Mouse (Mus musculus): Measurements from ENCODE around the gene Acer2. TPM values are rescaled to one million over a fixed set of nuclear protein-coding genes. Genes with fewer than 3 reads are reported as not detected.

The Acer2 gene
- polyA plus RNA-seq, 1 experiment from 2014 or later: 12.1 TPM

DNA sequence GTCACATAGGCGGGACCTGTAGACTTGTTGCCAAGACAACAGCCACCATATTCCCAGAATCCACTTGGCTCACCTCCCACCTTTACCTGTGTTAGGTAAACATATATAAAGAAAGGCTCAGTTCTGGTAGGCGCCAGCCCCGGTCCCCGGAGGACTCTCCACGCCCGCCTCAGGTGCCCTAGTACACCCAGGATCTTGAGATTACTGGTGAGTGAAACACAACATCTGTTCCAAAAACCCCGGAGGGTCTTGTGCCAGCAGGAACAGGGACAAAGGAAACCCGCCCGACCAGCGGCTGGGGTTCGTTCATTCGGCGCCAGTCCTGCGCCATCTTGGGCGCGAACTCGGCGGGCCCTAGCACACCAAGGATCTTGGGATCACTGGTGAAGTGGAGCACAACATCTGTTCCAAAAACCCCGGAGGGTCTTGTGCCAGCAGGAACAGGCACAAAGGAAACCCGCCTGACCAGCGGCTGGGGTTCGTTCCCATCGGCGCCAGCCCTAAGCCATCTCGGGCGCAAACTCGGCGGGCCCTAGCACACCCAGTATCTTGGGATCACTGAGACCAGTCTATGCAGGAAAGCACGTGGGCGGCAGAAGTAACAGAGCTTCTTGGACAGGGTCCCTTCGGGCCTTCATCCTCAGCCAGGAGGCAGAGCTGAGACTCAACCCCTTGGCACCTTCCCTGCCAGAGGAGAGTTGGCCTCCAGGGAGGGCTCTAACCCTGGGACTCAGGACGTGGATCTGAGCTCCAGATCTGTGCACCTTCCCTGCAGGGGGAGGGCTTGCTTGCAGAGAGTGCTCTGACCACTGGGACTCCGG, 56.6 kb downstream of the Acer2 start:
- Histone ChIP-seq H3K4me3 (replicated peaks) (peak overlapping the region; percentile 39), H3K27ac (0 out of 2 replicates have a peak overlapping the region, but pooled peaks have one; percentile 5), H3K27me3 (peaks cover 6% of the 10 kb centered on the region; the same call in 1 of the 2 replicates), H3K36me3 (replicated peaks) (no peaks in the 10 kb centered on the region; the same call in 1 of the 2 replicates), H3K9me3 (no peaks in the 10 kb centered on the region), H3K4me1 (0 out of 2 replicates have a peak, but pooled peaks cover 4% of the 10 kb centered on the region), H3K9ac (peak overlapping the region; percentile 53), H3K4me2 (peak overlapping the region; percentile 55)
- ATAC-seq (ENCODE audit: low FRiP score): peak; percentile 79
- 3% methylated on average over 33 of the region's 33 CpGs for WGBS

DNA sequence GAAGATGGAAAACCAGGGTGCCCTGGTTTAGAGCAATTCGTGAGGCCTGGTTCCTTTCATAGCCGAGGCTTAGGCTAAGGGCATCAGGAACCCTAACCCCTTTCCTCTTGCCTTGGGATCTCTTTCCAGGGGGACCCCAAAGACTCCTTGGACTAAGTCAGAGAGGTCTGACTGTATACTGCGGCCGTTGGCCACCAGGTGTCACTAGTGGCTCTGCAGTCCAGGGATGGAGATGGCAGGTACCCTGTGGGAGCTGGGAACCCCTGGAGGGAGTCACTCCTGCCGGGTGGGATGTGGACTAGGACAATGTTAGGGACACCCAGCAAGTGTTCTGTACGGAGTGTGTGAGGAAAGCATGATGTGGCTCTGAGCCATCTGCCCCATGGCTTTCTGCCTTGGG, 58.8 kb downstream of the Acer2 start:
- Histone ChIP-seq H3K27ac (no peak overlapping the region), H3K9me3 (no peaks in the 10 kb centered on the region), H3K36me3 (replicated peaks) (no peaks in the 10 kb centered on the region; the same call in 1 of the 2 replicates), H3K4me1 (0 out of 2 replicates have a peak, but pooled peaks cover 4% of the 10 kb centered on the region), H3K9ac (no peak overlapping the region), H3K27me3 (peaks cover 6% of the 10 kb centered on the region; the same call in 1 of the 2 replicates), H3K4me3 (replicated peaks) (no peak overlapping the region), H3K4me2 (no peak overlapping the region)
- ATAC-seq (ENCODE audit: low FRiP score): no peak
- 92% methylated on average over 6 of the region's 6 CpGs for WGBS

DNA sequence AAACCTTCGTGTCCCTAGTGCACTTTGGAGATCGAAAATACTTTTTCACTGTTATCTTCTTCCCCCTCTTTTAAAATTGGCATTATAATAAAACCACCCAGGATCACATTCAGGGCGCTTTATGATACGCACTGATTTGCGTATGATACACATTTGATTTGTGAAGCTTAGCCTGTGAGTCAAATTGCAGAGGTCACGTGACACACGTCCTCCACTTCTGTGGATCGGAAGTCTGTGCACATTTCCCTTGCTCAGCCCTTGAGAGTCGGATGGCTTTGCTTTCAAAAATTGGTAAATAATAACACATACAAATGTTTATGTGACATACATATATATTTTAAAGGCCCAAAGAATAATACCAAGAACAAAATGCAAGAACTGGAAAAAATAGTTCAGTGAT, 62.0 kb downstream of the Acer2 start:
- no peaks in the 10 kb centered on the region for H3K27me3 ChIP-seq
- no peaks in the 10 kb centered on the region; the same call in 1 of the 2 replicates for H3K36me3 ChIP-seq (replicated peaks)
- no peak overlapping the region for H3K27ac ChIP-seq
- H3K9me3 ChIP-seq: no peaks in the 10 kb centered on the region
- no peak overlapping the region for H3K9ac ChIP-seq
- no peak overlapping the region for H3K4me3 ChIP-seq (replicated peaks)
- H3K4me1 ChIP-seq: 0 out of 2 replicates have a peak, but pooled peaks cover 1% of the 10 kb centered on the region
- 92% methylated on average over 9 of the region's 9 CpGs for WGBS
- H3K4me2 ChIP-seq: no peak overlapping the region
- no peak for ATAC-seq (ENCODE audit: low FRiP score)

DNA sequence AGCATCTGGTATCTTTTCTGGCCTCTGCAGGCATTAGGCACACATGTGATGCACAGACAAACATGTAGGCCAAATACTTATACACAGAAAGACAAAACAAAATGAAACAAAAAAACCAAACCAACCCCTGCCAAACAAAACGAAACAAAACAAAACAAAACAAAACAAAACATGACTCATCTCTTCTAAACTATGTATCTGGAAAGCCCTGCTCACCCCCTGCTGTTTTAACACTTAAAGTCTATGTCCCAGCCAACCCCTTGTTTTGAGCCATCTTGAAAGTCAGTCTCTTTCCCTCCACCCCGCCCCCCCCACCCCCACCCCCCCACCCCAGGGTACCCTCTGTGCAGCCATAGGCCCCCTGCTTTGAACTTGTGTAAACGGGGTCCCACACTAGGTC, 62.5 kb downstream of the Acer2 start:
- WGBS: 89% methylated on average over 3 of the region's 3 CpGs

DNA sequence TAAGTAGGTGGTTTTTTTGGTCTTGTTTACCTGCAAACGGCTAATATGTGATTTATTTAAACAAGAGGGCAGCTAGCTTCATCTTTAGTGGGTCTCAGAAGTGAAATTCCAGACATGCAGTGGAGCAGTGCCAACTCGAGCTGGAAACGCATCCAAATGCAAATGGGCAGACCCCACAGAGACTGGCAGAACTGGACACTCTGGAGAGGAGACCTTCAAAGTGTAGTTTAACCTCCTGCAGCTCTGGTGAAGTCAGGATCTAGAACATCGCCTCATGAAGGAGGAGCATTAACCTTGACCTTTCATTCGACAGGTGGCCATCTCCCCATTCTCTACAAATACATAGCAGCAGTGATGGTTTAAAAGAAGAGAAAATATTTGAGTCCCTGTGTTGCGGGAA, 68.5 kb downstream of the Acer2 start:
- Histone ChIP-seq H3K4me3 (replicated peaks) (no peak overlapping the region), H3K9me3 (no peaks in the 10 kb centered on the region), H3K4me1 (no peaks in the 10 kb centered on the region), H3K27ac (no peak overlapping the region), H3K27me3 (no peaks in the 10 kb centered on the region), H3K9ac (no peak overlapping the region), H3K36me3 (replicated peaks) (no peaks in the 10 kb centered on the region), H3K4me2 (no peak overlapping the region)
- no peak for ATAC-seq (ENCODE audit: low FRiP score)
- 87% methylated on average over 6 of the region's 6 CpGs for WGBS

More for the DNA sequence above, 62.5 kb downstream of the Acer2 start:
- no peaks in the 10 kb centered on the region for H3K27me3 ChIP-seq
- H3K36me3 ChIP-seq (replicated peaks): no peaks in the 10 kb centered on the region; the same call in 1 of the 2 replicates
- ATAC-seq (ENCODE audit: low FRiP score): no peak
- H3K9me3 ChIP-seq: no peaks in the 10 kb centered on the region
- H3K9ac ChIP-seq: no peak overlapping the region
- no peak overlapping the region for H3K27ac ChIP-seq
- no peak overlapping the region for H3K4me3 ChIP-seq (replicated peaks)
- no peaks in the 10 kb centered on the region for H3K4me1 ChIP-seq
- no peak overlapping the region for H3K4me2 ChIP-seq

DNA sequence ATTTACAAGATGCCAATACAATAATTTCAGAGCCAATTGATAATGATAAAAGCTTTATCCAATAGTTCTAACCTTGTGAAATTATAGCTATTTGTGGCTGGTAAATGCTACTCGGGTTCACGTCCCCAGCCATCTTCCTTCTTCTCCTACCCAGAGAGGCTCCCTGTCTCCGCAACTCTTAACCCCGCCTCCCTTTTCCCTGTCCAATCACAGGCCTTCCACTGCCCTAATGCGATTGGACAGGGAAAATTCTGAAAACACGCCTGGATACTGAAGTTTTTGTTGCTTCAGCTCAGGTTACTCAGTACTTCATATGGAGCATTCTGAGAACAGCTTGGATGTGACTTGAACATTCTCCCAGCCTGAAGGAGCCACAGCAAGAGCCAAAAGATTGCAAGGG, 69.1 kb downstream of the Acer2 start:
- no peak overlapping the region for H3K9ac ChIP-seq
- H3K27ac ChIP-seq: no peak overlapping the region
- H3K36me3 ChIP-seq (replicated peaks): no peaks in the 10 kb centered on the region
- 47% methylated on average over 6 of the region's 6 CpGs for WGBS
- no peak overlapping the region for H3K4me2 ChIP-seq
- no peak for ATAC-seq (ENCODE audit: low FRiP score)
- H3K4me3 ChIP-seq (replicated peaks): no peak overlapping the region
- no peaks in the 10 kb centered on the region for H3K27me3 ChIP-seq
- H3K9me3 ChIP-seq: no peaks in the 10 kb centered on the region
- no peaks in the 10 kb centered on the region for H3K4me1 ChIP-seq

DNA sequence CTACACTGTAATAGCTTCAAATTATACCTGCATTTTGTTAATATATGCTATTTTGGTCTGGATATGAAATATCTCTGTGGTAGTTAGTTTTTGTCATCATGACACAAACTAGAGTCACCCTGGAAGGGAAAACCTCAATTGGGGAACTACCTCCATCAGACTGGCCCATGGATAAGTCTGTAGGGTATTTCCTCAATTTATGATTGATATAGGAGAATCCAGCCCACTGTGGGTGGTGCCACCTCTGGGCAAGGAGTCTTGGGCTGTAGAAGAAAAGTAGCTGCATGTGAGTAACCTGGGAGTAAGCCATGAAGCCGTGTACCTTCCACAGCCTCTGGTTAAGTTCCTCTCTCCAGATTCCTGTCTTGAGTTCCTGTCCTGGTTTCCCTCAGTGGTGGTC, 74.6 kb downstream of the Acer2 start:
- no peaks in the 10 kb centered on the region for H3K27me3 ChIP-seq
- H3K9me3 ChIP-seq: no peaks in the 10 kb centered on the region
- H3K4me2 ChIP-seq: no peak overlapping the region
- H3K36me3 ChIP-seq (replicated peaks): no peaks in the 10 kb centered on the region
- 100% methylated on average over 1 of the region's 1 CpGs for WGBS
- no peak overlapping the region for H3K27ac ChIP-seq
- no peak overlapping the region for H3K4me3 ChIP-seq (replicated peaks)
- H3K9ac ChIP-seq: no peak overlapping the region
- ATAC-seq (ENCODE audit: low FRiP score): no peak
- no peaks in the 10 kb centered on the region for H3K4me1 ChIP-seq

DNA sequence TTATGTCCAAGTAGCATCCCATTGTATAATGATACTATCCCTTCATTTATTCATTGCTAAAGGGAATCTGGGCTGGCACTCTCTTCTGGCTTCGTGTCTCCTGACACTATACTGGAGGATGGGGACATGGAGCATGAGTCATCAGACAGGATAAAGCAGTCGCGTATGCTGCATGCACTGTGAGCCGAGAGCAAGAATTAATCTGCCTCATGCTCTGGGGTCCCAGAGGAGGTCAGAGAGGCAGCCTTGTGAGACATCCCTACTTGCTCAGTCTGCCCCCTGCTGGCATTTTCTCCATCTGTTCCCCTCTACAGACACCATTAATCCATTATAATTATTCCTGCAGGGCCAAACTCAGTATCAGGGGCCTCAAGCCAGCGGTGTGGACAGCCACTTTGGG, 79.3 kb downstream of the Acer2 start:
- H3K27ac ChIP-seq: no peak overlapping the region
- 64% methylated on average over 5 of the region's 5 CpGs for WGBS
- peaks cover 2% of the 10 kb centered on the region; the same call in 1 of the 2 replicates for H3K4me1 ChIP-seq
- no peak for ATAC-seq (ENCODE audit: low FRiP score)
- no peak overlapping the region for H3K4me2 ChIP-seq
- no peaks in the 10 kb centered on the region for H3K36me3 ChIP-seq (replicated peaks)
- no peak overlapping the region for H3K9ac ChIP-seq
- no peak overlapping the region for H3K4me3 ChIP-seq (replicated peaks)
- H3K27me3 ChIP-seq: no peaks in the 10 kb centered on the region
- H3K9me3 ChIP-seq: no peaks in the 10 kb centered on the region

DNA sequence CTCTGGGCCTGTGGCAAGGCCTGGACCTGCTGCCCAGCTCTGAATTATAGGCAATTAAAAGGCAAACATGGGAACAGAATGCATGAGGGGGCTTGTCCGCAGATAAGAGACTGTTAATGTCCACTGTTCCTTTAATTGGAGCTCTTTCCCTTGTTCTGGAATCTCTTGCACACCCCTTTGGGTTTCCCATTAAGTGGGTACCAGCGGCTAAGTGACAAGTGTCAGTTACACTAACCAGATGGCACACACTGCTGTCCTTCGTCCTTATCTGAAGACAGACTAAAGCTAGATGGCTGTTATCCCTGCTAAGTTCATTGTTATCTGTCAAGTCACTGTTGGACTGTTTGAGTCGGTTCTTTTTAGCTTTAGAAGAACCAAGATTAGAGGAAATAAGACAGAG, 81.3 kb downstream of the Acer2 start:
- WGBS: 82% methylated on average over 4 of the region's 4 CpGs
- no peak for ATAC-seq (ENCODE audit: low FRiP score)
- Histone ChIP-seq H3K9me3 (no peaks in the 10 kb centered on the region), H3K4me3 (replicated peaks) (no peak overlapping the region), H3K9ac (no peak overlapping the region), H3K4me2 (no peak overlapping the region), H3K4me1 (peaks cover 2% of the 10 kb centered on the region; the same call in 1 of the 2 replicates), H3K27ac (no peak overlapping the region), H3K36me3 (replicated peaks) (no peaks in the 10 kb centered on the region), H3K27me3 (no peaks in the 10 kb centered on the region)

DNA sequence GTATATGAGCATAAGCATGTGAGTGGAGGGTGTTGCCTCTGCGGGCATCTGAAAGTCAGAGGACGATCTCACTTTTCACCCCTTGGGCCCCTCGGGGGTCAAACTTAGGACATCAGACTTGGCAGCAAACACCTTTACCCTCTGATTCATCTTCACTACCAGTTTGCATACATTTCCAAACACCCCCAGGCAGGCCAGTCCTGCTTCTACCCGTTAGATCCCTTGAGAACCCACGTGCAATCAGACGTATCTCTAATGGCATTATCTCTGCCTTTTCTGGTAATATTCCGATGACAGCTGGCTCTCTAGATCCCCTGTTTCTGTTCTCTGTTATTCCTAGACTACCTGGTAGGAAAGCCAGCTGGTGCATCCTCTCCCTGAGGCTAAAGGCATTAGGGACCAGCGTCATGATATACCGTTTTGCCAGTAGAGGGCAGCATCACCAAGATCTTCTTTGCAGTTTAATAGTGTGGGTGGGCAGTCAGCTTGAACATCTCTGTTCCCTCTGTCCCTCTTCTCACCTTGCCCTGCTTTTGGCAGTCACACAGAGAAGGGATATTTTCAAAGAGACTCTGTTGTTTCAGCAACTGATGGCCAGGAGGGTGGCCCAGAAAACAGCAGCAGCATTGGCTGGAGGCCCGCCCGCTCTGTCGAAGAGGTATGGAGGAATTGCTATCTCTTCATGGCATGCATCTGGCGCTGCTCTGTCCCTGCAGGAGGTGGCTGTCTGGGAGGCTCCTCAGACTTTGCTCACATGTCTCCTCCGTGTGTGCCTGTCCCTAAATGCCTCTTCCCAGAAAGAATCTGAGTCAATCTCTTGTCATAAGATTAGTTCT, 83.6 kb downstream of the Acer2 start:
- Histone ChIP-seq H3K4me2 (no peak overlapping the region), H3K36me3 (replicated peaks) (no peaks in the 10 kb centered on the region)
- WGBS: 41% methylated on average over 14 of the region's 14 CpGs

DNA sequence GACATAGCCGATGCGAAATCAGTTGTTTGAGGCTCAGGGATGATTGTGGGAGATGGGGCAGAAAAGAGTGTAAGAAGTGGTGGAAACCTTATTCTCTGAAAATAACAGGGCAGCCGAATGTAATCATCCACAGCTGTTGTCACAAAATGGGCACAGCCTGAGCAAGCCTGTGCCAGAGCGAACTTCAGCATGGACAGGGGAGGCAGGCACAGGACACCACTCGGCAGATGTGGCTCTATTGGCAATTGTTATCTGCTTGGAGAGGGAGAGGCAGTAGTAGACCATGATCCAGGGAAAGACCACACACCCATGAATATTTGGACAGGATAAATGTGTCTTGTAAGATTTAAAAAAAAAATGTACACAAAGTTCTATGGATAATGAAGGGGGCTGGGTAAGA, 103.1 kb downstream of the Acer2 start:
- Histone ChIP-seq H3K4me1 (no peaks in the 10 kb centered on the region), H3K4me2 (no peak overlapping the region), H3K4me3 (replicated peaks) (no peak overlapping the region), H3K9me3 (0 out of 2 replicates have a peak, but pooled peaks cover 5% of the 10 kb centered on the region), H3K36me3 (replicated peaks) (no peaks in the 10 kb centered on the region), H3K9ac (no peak overlapping the region), H3K27me3 (no peaks in the 10 kb centered on the region), H3K27ac (no peak overlapping the region)
- ATAC-seq (ENCODE audit: low FRiP score): no peak
- WGBS: 87% methylated on average over 5 of the region's 5 CpGs

More for the DNA sequence above, 83.6 kb downstream of the Acer2 start:
- Histone ChIP-seq H3K9me3 (no peaks in the 10 kb centered on the region), H3K4me1 (peaks cover 2% of the 10 kb centered on the region; the same call in 1 of the 2 replicates), H3K4me3 (replicated peaks) (no peak overlapping the region), H3K9ac (no peak overlapping the region), H3K27me3 (no peaks in the 10 kb centered on the region), H3K27ac (no peak overlapping the region)
- peak; percentile 69; the same call in 1 of the 2 replicates for ATAC-seq (ENCODE audit: low FRiP score)
